Mouse (Mus musculus) erythroblast, adult 5-6 weeks (primary cell): ENCODE measurements around the gene Actrt2. TPM values are rescaled to one million over a fixed set of nuclear protein-coding genes. Genes with fewer than 3 reads are reported as not detected.

ENCODE experiments used
- ATAC-seq: replicated peaks from 2 replicates; pipeline ENCODE4 v1.8.0; 2016; ENCODE audit warnings: moderate number of reproducible peaks, mild to moderate bottlenecking, moderate TSS enrichment, inconsistent platforms; ENCODE audit not compliant: poor library complexity, low FRiP score, severe bottlenecking
- total RNA-seq, 2 experiments: library from RNA; stranded (forward) in 1 of 2; stranded (reverse) in 1 of 2; fragments of 150-400 nt in 1 of 2; fragments of 200-764, 138-1000 nt in 1 of 2; gene quantifications; 2 replicates each; pipeline versions ENCODE4 v1.2.3 to v1.2.4; 2015 to 2017; ENCODE audit warnings: low replicate concordance in 2 of 2

Actrt2 gene
- total RNA-seq, 2 experiments from 2014 or later = not detected

- ATAC-seq = no peak
These were observed 25.8 kb upstream of the Actrt2 start for GRCm38 (mm10) chr4:154693348-154694015.

GRCm38 (mm10) chr4:154683068-154683752, 15.5 kb upstream of the Actrt2 start:
- no peak for ATAC-seq

GRCm38 (mm10) chr4:154682311-154682710, 14.6 kb upstream of the Actrt2 start:
- ATAC-seq = no peak

GRCm38 (mm10) chr4:154675441-154676000, 7.9 kb upstream of the Actrt2 start:
- ATAC-seq = no peak

- no peak for ATAC-seq
These were observed 7.3 kb upstream of the Actrt2 start for GRCm38 (mm10) chr4:154674966-154675365.

- ATAC-seq = no peak
These were observed 6.9 kb upstream of the Actrt2 start for GRCm38 (mm10) chr4:154674541-154674940.

GRCm38 (mm10) chr4:154673986-154674385, 6.3 kb upstream of the Actrt2 start:
- no peak for ATAC-seq

- ATAC-seq = no peak
These were observed 4.4 kb upstream of the Actrt2 start for GRCm38 (mm10) chr4:154672027-154672426.

GRCm38 (mm10) chr4:154671232-154671912, 3.7 kb upstream of the Actrt2 start:
- ATAC-seq = no peak

- no peak for ATAC-seq
These were observed 4.9 kb downstream of the Actrt2 start for GRCm38 (mm10) chr4:154662681-154663215.

- ATAC-seq = no peak
These were observed 6.4 kb downstream of the Actrt2 start for GRCm38 (mm10) chr4:154661256-154661655.

- ATAC-seq = no peak
These were observed 7.6 kb downstream of the Actrt2 start for GRCm38 (mm10) chr4:154660025-154660424.

- ATAC-seq = no peak
These were observed 12.3 kb downstream of the Actrt2 start for GRCm38 (mm10) chr4:154655134-154655910.

GRCm38 (mm10) chr4:154652494-154652893, 15.2 kb downstream of the Actrt2 start:
- ATAC-seq = no peak

- no peak for ATAC-seq
These were observed 18.5 kb downstream of the Actrt2 start for GRCm38 (mm10) chr4:154649083-154649747.

- ATAC-seq = no peak
These were observed 25.2 kb downstream of the Actrt2 start for GRCm38 (mm10) chr4:154642496-154642895.

- no peak for ATAC-seq
These were observed 26.2 kb downstream of the Actrt2 start for GRCm38 (mm10) chr4:154641296-154642110.
